Mouse (Mus musculus) heart, adult 2 months (tissue): ENCODE results near the gene Dnah1.

Source experiments
- CTCF ChIP-seq: fragments of 200-600 bp; IDR thresholded peaks from 2 replicates; pipeline ENCODE4 v1.8.1; 2022; ENCODE audit warnings: antibody characterized with exemption, mild to moderate bottlenecking, moderate library complexity
- POLR2A ChIP-seq: fragments of 200-500 bp; IDR thresholded peaks from 2 replicates; pipeline ENCODE4 v1.6.1; 2011; ENCODE audit warnings: mild to moderate bottlenecking, low read depth, low read length, control low read depth; ENCODE audit not compliant: insufficient read depth

DNA sequence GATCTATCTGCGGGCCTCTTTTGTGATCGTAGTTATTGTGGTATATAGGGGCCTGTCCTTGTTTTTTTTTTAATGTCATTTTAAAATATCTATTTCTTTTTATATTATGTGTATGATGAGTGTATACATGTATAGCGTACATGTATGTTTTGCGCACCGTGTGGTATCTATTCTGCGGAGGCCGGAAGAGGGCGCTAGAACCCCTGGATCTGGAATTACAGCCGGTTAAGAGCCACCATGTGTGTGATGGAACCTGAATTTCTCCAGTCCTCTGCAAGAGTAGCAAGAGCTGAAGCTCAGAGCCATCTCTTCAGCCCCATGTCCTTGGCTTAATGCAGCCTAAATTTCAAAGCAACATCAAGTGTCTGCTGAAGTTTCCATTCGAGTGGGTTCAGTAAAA, 1.2 kb upstream of the Dnah1 start:
- TF ChIP-seq POLR2A: no peak
- peak; percentile 56 for TF ChIP-seq CTCF
